Mouse (Mus musculus) c-Kit-negative CD71-positive TER-119-positive erythroid progenitor cells, embryonic 14.5 days (primary cell): ENCODE data around the gene Gdap2.

Experiments
- DNase-seq: peaks from one replicate; pipeline ENCODE4 v3.0.0-alpha.2; 2013; ENCODE audit warnings: low read depth, low spot score

Gene Gdap2

DNA sequence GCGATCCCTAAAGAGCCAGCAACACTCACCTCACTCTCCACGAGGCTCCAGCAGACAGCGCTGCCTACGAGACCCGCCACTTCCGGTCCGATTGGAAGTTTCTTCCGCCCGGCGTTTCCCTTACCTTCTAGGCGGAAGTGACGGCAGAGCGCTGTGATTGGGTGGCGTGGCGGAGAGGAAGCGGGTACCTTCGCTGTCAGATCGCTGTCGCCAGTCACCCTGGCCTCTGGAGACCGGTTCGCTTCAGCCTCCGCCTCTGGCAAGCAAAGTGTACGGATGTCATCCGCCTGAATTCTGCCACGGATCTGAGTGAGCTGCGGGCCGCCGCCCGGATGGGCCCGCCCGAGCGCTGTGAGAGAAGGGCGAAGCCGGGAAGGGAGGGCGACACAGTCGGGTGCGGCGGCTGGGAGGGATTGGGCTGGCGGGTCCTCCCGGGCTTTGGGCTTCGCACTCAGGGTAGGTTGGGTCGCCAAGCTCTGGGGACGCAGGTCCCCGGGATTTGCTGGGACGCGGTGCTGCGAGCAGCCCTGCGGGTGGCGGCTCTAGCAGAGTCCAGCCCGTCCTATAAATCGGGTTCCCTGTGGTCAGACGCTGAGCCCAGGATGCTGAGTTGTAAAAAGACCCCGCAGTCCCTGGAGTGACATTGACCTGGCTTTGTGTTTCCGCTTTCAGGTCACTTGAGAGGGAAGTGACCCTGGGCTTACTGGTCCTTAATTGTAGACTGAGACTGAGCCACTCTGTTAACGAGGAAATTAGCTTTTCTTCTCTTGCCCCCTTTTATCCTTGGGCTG is at the start of gene Gdap2, which contains the start of gene Wdr3:
Gene Gdap2, plus strand, starts transcription at position 67 of the 791 bp plus-strand sequence.
Gene Wdr3, minus strand, starts transcription at position 93 of the 791 bp plus-strand sequence.
- peak; percentile 88 for DNase-seq

DNA sequence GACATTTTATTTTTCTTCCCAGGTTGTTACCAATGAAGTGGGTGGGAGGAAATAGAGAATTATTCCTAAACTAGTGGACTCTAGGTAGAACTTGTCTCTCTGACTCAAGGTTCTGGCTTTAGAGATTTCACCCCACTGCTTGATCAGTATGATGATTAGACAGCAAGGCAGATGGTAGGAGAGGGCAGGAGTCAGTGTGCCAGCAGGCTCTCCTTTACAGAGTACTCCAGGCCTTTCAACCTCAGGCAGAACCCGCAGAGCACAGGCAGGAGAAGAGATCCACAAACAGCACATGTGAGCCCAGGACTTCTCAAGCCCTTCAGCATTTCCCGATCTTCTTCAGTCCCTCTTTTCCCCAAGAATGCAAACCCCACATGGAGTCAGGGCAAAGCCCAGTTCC is 43.5 kb upstream of the Gdap2 start:
- no peak for DNase-seq

DNA sequence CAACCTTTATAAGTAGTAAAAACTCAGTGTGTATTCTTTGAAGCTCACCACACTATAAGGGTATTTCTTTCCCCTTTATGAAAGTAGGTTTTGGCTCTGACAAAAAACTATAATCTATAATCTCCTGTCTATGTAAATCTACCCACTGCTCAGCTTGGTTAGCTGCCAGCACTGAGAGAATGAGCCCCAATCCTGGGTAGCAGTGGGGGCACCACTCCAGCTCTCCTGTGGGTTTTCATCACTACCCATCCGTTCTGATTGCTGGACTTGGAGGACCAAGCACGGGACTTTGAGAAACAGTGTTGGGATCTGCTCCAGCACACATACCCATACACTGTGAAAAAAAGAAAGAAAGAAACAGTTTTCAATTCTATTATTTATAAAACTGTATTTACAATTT is 40.2 kb upstream of the Gdap2 start:
- DNase-seq, result no peak

DNA sequence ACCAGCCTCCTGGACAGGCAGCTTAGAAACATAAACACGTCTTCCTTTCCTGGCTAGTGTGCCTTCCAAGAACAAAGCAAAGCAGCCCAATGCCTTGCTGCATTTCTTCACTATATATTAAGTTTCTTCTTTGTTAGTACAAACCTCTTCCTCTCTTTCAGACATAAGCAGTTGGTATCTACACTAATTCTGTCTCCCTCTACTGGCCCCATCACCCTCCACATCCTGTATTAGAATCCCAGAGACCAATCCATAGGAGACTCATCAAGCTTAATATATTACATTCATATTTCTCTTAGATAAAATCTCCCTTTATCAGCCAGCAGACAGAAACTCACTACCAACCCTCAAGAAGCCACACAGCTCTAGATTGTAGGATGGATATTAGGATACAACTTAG is 39.7 kb upstream of the Gdap2 start:
- DNase-seq, result no peak

DNA sequence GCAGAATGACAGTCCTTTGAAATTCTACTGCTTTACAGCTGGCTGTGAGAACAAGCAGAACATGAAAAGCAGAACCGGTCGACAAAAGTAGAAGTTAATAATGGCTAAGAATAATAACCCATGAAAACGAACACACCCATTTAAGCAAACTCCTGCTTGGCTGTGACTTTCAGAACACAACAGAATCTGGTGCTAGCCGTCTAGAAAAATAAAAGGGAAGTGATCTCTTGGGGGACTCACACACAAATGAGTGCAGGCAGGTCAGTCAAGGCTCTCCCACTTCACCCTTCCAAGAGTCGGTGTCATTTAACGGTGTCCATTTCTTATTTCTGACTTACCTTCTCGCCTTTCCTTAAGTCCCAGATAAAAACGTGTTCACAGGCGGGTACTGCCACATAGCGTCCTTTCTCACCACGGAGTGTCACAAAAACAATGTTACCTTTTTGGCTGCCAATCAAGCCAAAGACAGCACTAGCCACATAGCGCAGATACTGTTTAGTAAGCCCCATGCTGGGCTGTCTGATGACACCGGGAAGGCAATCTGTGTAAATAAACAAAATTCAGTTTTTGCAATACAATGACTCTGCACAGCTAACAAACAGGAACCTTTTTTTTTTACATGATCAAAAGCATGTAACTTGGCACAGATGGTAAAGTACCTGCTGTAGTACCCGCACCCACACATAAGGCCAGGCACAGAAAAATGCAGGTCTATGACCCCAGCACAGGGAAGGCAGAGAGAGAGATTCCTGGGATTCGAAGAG is 1.3 kb upstream of the Gdap2 start:
- DNase-seq, result no peak

DNA sequence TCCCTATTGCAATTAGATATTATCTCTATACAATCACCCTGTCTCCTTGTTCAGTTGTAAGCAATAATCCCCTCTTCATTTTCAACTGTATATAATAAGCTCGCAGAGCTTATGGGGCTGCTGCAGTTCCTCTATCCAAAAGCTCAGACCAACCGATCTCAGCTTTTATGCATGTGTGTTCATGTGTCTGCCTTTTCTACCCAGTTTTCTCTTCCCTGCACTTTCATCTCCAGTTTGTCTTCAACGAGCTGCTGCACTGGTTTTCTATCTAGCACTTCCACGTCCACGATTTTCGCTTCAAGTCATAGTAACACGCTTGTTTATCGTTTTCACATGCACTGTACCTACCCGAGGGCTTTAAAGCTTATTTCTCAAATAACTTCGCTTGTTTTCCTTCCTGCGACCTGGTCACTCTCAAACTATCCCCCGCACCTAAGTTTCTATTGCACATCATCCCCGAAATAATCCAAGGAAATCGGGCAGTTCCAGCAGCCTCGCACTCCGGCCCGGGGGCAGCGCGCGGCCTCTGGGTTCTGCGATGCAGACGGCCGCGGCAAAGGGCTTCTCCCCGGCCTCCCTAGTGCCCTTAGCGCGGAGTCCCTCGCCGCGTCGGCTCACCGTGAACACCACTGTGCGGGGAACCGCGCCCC is 391 bp upstream of the Gdap2 start:
- DNase-seq, result no peak

DNA sequence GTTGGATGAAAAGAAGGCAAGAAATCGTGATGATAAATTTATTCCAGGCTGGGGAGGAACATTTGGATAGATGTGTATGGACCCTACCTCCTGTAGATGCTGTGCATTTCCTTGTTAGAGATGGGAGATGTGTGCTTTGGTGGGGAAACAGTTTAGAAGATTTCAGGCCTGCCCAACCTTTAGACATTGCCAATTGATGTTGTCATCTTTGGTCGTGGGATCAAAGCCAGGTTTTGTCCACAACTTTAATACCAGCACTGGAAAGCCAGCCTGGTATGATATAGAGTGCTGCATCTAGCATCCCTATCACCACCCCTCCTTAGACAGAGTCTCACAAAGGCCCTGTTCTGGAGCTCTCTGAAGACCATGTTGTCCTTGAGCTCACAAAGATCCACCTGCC is 1.4 kb downstream of the Gdap2 start:
- no peak for DNase-seq

DNA sequence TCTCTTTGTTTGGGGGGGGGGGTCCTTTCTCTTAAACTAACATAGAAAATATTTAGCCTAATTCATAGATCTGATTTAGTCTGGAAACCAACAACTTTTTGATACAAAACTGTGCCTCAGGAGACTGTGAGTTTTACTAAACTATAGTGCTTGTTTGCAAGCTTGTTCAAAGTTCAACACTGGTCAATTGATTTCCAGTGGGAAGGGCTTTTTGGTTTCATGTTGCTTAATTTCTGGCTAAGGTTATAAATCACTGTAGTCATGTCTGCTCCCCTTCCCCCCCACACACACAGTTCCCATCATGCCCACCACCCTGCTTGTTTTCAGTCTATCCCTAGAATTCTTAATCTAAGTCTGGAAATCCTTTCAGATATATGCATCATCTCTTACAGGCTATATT is 2.8 kb downstream of the Gdap2 start:
- no peak for DNase-seq

DNA sequence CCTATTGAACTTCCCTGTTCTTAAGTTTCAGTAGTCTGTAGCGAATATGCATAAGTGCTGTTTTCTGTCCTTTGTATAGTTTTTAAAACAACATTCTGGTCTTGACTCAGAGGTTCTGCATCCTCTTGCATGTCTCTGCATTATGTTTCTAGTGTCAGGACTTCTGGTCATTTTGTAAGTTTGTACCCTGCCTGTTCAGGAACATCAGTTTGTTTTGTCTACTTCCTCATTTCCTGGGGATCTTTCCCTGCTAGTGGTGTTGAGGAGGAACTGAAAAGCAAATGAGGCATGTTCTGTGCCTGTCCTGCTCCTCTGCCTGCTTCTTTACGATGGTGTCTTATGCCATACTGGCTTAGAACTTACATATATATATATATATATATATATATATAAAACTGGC is 13.8 kb downstream of the Gdap2 start:
- DNase-seq, result no peak

DNA sequence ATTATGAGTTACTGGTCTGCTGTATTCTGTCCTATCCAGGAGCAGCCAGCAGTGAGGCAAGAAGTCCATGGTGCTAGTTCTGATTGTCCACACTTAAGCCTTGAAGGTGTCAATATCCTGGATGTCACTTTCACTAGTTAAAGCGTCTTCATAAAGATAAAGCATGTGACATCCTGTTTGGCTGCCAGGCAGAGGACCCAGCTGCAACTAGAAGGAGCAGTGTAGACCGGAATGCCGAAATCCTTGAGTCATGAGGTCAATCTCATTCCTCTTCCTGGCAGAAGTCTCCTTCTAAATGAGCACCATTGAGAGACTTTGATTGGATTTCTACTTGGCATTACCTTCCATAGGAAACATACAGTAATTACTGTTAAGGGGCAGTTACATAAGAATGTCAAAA is 18.3 kb downstream of the Gdap2 start:
- DNase-seq, result no peak

DNA sequence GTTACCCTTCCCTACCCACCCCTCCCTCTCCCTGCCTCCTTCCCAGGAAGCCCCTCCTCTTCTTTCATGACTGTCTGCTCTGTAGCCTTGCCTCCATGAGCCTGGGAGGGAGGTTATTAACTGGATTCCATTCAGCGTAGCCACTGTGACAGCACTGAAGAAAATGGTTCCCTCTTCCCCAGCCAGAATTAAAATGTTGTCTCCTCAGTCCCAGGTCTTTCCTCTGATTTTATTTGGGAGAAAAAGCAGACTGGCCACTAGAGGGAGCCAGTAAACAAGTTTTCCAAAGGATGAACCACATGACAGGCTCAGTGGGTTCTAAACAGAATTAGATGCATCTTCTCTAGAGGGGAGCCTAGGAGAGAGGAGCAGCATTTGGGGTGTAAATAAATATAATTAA is 27.3 kb downstream of the Gdap2 start:
- DNase-seq, result peak; percentile 54

DNA sequence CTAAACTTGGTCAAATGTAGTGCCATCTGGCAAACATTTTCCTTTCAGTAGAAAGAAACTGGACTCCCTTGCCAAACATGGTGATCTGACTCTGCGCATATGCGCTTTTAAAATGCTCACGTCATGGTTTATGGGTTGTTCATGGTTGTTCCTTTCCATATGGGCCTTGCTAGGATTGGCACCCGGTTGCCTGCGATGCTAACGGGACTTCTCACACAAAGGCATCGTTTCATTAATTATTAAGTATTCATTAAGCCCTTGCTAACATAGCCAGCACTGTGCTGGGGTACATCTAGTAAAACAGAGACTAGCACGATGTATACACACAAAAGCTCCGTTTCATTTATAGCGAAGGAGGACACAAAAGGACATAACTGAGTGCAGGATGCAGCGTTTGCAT is 27.7 kb downstream of the Gdap2 start:
- DNase-seq, result no peak

DNA sequence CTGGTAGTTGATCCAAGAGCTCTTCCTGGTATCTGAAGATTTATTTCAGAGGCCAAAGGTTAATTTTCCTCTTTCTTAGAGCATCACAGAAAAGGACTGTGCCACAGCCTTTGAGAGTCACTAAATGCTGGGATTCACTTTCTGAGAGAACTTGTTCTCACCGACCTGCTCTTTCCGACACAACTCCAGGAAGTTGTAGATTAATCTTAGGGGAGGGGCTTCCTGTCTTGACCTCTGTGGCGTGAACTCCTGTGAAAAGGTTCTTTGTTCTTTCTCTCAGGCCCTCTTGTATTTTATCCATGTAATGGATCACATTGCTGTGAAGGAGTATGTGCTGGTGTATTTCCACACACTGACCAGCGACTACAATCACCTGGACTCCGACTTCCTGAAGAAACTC is 32.0 kb downstream of the Gdap2 start:
- no peak for DNase-seq

DNA sequence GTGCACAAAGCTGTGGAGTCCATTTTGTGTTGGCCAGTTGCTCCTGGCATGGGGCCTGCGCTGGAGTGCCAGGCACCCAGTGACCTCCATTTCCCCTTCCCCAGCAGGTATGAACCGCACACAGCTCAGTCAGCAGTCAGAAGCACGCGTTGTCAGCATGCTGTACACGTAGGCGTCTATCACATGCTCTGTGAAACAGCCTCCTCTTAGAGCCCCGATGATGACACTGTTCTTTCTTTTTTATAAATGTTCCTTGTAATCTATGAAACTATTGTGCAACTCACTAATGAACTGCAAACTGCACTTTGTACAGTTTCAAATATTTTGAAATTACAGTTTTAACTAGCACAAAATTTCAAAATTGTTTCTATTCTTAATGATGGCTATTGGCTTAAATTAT is 39.4 kb downstream of the Gdap2 start:
- no peak for DNase-seq

DNA sequence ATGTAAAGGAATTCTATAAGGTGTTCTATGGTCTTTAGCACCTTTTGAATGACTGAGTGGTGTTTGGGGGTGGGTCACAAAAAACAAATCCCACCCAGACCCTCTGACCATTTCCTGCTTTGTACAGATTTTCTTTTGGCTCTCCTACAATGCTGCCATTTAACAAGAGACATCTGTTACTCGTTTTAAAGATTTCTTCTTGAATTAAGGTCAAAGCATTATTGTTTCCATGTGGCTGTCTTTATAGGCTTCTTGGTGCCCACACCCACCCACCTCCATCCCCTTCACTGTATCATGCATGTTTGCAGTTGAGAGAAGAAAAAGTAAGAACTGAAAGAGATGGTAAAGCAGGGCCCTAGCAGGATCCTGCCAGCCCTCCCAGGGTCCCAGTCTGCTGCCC is 44.8 kb downstream of the Gdap2 start:
- DNase-seq, result no peak

DNA sequence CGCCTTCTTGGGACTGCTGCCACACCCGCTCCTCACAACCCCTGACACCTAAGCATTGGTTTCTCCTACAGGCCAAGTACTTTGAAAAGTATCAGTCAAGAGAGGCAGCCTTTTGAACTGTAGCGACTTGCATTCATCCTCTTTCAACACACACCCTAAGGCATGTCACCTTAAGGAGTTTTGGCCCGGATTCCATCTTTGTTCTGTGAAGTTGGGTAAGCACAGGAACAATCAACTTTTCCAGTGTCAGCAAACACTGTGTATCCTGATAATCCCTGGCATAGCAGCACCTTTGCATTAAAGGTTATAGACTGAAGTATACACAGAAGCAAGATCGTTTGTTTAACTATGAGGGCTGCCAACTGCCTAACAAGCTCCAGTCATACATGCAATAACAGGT is 53.3 kb downstream of the Gdap2 start:
- DNase-seq, result no peak

DNA sequence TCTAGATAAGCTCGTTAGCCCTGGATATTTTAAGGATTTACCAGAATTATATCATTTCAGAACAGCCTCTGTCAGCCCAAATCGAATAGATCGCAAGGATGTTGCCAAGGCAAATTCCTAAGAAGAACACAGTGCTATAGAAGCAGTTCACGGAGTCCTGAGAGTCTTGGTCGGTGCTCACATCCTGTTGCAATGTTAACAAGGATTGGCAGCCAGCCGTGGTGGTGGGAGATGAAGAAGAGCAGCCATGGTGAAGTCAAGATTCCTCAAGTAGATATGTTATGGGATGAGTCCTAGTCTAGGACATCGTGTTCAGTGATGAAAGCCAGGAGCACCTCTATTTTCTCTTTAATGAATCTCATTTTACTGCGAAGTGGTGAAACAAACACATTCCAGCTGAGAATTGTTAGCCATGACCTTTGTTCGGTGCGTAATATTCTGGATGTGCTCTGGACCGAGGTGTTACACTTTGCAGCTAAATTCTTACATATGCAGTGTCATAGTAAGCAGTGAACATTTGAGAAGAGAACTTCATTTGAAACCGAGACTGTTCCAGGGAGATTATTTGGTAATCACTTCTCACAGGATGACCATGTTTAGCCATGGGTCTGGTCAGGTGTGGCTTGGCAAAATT is 63.3 kb downstream of the Gdap2 start:
- no peak for DNase-seq

DNA sequence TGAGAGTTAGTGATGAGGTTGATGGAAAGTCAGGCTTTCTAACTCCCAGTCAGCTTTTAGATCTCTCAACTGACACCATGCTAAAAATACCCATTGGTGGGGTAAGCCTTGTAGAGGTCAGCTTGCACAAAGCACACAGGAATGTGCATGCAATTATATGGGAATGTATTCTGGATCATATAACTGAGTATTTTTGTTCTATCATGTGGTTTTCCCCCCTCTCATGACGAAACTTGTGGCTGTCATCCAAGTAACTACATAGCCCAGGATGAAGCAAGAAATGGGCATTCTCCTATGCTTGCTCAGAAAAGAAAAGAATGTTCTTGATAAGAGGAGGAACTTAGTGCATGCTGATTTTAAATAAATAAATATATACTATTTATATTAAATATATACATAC is 65.3 kb downstream of the Gdap2 start:
- no peak for DNase-seq

DNA sequence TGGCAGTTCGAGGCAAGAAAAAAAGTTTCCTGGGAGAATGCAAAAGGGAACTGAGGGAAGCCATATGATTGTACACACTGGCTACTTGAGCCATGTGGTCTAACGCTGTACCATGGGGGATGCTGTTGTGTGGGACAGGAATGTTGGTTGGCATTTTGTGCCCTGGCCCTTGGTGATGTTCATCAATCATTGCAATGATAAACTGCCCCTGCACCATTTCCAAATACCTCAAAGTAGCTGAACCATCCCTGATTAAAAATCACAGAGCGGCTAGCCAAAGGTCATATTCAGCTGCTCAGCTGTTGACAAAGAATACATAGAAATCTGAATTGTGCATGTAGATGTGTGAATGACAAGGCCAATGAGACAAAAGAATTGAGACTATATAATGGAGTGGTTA is 66.8 kb downstream of the Gdap2 start:
- DNase-seq, result no peak

DNA sequence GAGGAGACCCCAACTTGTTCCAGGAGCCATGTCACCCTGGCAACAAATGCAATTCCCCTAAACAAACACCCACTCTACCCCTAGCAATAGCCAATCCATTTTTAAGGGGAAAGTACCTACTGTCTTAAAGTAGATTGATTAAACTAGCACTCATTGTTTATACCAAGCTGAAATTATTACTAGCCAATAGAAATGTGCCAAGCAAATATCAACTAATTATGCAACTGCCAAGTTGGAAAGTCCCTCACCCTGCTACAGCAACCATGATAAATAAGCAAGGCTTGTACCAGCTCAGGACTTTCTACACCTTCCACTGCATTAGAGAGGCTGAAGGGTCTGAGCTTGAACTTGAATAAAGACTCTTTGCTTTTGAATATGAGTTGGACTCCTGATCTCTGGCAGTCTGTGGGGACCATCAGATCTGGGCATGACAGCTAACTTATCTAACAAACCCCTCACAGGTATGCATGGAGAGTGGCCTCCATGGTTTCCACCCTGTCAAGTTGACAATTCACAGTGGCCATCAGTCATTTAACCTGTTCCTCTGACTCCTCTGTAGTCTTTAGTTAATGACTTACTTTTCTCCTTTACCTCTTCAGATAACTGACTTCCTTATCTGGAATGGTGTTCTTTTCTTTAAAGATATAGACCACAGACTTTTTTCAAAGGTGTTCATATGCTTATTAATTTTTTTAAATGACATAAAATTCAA is 74.7 kb downstream of the Gdap2 start:
- no peak for DNase-seq

DNA sequence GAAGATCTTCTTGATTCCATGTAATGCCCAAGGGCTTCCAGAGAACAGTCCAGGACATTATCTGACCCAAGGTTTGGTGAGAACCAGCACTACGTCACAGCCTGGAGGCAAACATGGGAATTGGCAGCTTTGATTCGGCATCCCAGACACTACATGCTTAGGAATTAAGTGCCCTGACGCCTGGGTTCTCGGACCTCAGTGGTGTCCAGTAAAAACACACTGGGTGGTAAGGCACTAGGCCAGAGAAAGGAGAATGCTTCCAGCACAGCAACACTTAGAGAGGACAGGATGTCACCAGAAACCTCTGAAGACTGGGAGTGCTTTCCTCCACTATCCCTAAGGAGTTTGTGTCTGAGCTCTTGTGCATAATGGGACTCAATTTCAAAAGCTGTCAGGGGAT is 80.0 kb downstream of the Gdap2 start:
- DNase-seq, result no peak
